Mouse (Mus musculus): Measurements from ENCODE around the gene Sp7.

The Sp7 gene

DNA sequence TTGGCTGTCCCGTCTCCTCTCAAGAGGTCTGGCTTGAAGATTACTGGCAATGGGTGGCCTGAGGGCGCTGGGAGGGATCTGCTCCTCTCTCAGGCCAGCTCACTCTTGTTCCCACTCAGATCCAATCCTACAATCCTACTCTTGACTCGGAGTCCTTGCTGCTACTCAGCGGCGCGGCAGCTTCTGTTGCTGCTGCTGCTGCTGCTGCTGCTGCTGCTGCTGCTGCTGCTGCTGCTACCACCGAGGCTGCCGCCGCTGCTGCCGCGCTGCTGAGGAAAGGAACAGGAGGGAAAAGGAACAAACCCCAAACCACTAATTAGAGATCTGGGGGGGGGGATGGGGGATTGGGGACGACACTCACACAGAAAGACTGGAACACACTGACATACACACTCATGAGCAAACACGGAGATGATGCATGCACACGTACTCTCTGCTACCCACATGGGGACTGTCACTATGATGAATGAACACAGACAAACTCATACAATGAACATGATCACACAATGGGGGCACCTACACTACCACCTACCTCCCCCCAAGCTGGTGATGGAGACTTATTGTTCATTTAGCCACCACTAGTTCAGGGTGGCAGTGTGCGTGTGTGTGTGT lies at the start of gene Sp7:
Sp7 (minus strand) TSS at position 450 of the 612 bp plus-strand sequence.
- DNase-seq: no peak

DNA sequence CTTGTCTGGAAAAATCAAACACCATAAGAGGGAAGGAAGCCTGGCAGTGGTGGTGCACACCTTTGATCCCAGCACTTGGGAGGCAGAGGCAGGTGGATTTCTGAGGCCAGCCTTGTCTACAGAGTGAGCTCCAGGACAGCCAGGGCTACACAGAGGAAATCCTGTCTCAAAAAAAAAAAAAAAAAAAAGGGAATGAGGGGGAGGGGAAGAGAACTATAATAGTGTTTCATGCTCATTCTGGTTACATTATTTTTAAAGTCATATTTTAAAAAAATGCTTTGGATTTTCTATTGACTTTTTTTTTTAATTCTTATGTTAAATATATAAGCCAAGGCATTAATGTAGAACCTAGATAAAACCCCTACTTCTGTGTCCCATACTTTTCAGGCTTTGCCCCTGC lies 46.7 kb upstream of the Sp7 start:
- no peak for DNase-seq

DNA sequence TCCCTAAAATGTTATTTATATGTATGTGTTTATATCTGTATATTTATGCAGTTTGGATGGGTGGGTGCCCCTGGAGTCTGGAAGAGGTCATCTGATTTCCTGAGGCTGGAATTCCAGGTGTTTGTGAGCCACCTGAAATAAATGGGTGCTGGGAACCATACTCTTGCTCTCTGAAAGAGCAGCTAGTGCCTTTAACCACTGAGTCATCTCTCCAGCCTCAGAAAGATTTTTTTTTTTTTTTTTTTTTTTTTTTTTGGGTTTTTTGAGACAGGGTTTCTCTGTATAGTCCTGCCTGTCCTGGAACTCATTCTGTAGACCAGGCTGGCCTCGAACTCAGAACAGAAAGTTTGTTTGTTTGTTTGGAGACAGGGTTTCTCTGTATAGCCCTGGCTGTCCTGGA lies 44.1 kb upstream of the Sp7 start:
- DNase-seq: no peak

DNA sequence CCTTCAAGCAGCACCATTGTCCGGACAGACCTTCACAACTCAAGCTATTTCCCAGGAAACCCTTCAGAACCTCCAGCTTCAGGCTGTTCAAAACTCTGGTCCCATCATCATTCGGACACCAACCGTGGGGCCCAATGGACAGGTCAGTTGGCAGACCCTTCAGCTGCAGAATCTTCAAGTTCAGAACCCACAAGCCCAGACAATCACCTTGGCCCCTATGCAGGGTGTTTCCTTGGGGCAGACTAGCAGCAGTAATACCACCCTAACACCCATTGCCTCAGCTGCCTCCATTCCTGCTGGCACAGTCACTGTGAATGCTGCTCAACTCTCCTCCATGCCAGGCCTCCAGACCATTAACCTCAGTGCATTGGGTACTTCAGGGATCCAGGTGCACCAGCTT lies 42.3 kb upstream of the Sp7 start:
- no peak for DNase-seq

DNA sequence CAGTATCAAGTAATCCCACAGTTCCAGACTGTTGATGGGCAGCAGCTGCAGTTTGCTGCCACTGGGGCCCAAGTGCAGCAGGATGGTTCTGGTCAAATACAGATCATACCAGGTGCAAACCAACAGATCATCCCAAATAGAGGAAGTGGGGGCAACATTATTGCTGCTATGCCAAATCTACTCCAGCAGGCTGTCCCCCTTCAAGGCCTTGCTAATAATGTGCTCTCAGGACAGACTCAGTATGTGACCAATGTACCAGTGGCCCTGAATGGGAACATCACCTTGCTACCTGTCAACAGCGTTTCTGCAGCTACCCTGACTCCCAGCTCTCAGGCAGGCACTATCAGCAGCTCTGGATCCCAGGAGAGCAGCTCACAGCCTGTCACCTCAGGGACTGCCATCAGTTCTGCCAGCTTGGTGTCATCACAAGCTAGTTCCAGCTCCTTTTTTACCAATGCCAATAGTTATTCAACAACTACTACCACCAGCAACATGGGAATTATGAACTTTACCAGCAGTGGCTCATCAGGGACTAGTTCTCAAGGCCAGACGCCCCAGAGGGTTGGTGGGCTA lies 41.7 kb upstream of the Sp7 start:
- no peak for DNase-seq

GRCm38 (mm10) chr15:102407681-102408557 lies 40.9 kb upstream of the Sp7 start:
- DNase-seq: no peak

DNA sequence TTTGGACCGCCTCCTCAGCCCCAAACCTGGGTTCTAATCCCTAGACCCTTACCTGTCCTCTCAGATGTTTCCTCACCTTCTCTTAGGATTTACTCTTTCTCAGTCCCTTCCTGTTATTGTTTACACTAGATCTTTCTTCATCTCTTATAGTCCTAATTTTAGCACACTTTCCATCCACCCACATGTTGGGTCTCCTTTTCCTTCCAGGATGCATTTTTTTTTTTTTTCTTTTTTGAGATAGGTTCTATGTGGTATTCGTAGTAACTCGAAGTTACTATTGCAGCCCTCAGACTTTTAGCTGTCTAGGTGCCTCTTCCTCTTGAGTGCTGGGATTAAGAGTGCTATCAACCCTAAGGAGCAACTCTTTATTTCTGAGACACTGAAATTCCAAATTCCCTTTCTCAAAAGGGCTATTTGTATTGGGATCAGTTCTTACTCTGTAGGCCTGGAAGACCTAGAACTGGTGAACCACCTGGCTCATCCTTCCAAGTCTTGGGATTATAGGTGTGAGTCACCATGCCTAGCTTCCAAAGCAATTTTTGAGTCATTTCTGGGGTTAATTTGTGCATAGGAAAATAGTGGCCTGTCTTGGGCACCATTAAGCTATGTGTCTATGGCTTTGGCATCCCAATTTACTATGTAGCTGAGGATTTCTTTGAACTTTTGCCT lies 40.1 kb upstream of the Sp7 start:
- DNase-seq: no peak

DNA sequence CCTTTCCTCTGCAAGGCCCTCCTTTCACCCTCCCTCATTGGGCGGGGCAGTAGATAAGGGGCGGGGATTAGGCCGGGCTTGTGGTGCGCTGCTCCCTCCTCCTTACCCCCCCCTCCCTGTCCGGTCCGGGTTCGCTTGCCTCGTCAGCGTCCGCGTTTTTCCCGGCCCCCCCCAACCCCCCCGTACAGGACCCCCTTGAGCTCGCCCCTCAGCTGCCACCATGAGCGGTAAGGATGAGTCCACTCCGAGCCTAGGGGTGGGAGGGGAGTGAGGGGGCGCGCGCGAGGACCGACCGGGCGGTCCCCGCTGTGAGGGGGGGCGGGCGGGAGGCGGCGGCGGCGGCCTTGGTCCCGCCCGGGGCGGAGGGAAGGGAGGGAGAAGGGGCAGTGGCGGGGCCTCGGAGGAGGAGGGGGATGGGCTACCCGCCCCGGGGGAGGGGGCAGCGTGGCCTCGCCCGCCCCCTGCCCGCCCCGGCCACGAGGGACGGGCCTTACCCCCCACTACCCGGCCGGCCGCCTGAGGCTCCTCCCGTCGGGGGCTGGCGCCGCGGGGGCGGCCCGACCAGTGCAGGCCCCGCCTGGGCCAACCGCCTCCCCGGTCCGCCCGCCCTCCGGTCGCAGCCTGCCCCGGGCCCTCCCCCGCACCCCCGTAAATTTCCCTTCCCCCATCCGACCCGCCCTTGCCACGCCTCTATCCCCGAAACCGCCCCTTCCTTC lies 39.4 kb upstream of the Sp7 start:
- peak; percentile 79 to 83 for DNase-seq

- peak; percentile 98 to 99 for DNase-seq
These were observed 38.7 kb upstream of the Sp7 start, which contains the start of gene Sp1 for GRCm38 (mm10) chr15:102405489-102406195. Gene Sp1 (plus strand): TSS chr15:102406143.

- DNase-seq: no peak
These were observed 37.9 kb upstream of the Sp7 start for GRCm38 (mm10) chr15:102404608-102405488.

DNA sequence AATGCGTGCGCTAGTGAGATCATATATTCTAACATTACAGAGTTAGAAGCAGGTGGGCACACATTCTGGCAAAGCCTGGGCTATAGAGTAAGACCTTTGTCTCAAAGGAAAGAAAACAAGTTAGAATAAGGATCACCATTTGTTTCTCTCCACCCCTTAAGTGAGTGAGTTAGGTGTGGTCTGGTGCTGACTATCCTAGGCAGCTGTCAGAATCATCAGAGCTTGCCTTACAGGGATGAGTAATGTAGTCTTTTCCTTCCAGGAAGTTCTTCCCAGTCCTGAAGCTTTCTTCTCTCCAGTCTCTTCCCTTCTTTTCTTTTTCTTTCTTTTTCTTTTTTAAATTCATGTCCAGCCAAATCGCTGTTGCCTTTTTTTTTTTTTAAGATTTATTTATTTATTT lies 35.2 kb upstream of the Sp7 start:
- no peak for DNase-seq

GRCm38 (mm10) chr15:102401278-102401677 lies 34.3 kb upstream of the Sp7 start:
- DNase-seq: no peak

- DNase-seq: no peak
These were observed 33.6 kb upstream of the Sp7 start for GRCm38 (mm10) chr15:102400476-102401045.

- peak; percentile 82 to 86 for DNase-seq
These were observed 32.5 kb upstream of the Sp7 start for GRCm38 (mm10) chr15:102399229-102400221.

DNA sequence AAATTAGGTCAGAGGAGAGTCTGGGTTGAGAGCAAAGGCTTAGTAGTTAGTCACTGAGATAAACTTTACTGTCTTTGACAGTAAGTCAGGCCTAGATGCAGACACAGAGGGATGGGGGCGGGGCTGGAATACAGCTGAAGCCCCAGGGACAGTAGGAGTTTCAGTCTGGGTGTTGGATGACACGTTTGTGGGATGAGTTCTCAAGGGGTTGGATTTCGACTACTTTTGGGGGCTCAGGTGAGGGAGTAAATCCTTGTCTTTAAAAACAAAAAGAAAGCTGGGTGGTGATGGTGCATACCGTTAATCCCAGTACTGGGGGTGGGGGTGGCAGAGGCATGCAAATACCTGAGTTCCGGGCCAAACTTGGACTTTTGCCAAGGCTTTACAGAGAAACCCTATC lies 31.6 kb upstream of the Sp7 start:
- no peak for DNase-seq

DNA sequence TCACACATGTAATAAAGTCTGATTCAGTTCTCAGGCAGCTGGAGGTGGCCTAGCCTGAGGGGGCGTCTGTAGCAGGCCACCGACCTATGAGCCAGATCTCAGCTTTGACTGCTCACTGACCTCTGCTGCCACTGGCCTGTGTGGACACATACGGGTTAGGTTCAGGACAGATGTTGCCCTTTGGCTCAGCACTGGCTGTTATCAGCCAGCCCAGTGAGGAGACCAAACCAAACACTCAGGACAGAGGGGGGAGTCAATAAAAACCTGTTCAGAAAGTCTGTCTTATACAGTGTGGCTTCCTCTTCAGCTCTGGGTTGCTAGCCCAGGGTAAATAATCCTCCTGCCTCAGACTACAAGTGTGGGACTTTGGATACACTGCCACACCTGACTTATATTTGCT lies 28.1 kb upstream of the Sp7 start:
- DNase-seq: no peak

- no peak for DNase-seq
These were observed 26.6 kb upstream of the Sp7 start for GRCm38 (mm10) chr15:102393584-102394014.

- DNase-seq: no peak
These were observed 25.5 kb upstream of the Sp7 start for GRCm38 (mm10) chr15:102392520-102392919.

DNA sequence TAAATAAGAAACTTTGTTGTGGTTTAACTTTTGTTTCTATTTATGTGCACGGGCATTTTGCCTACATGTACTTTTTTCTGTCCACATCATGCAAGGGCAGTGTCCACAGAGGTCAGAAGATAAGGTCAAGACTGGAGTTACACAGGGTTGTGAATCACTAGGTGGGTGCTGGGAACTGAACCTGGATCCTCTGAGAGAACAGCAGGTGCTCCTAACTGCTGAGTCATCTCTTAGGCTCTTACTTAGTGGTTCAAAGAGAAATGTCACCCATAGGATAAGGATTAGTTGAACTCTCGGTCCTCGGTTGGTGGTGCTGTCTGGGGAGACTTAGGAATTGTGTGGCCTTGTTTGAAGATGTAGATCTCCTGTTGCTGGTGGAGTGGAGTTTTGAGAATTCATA lies 22.0 kb upstream of the Sp7 start:
- no peak for DNase-seq
